Mouse (Mus musculus): ENCODE data around the gene Acat2.

DNA sequence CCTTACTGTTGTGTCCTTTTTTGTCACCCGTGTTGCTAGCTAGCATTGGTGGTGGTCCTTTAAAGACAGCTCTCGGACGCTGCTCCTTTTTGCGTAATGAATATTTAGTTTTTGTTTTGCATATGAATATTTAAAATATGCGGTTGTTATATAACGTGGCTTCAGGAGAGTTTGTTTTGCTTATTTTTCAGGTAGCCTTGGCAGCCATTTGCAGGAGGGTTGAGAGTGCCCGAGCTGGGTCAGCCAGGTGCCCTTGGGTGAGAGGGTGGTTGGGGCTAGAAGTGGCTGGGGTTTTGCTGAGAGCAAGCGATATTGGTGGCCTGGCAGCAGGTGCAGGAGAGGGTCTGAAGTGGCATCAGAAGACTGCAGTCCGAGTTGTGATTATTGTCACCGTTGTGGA, 48.0 kb upstream of the Acat2 start:
- TF ChIP-seq POLR2A (IDR thresholded peaks at IDR 0.05; ENCODE audit: borderline replicate concordance, control insufficient read depth, low read depth, low read length) (no peak), CTCF (IDR thresholded peaks at IDR 0.05; ENCODE audit: control insufficient read depth, insufficient read depth, low read length) (no peak)
